Mouse (Mus musculus) forebrain, embryonic 16.5 days (tissue): Measurements from ENCODE around the gene Gm20388. TPM values are rescaled to one million over a fixed set of nuclear protein-coding genes. Genes with fewer than 3 reads are reported as not detected.

Experiments
- ATAC-seq: fragments of 200-750 bp; cut with Nextera tagmentation; 2 replicates; pipeline ENCODE4 v1.8.0; 2017; ENCODE audit warnings: mild to moderate bottlenecking, moderate library complexity
- H3K27ac ChIP-seq: fragments of 300-500 bp; sonication (generic); 2 replicates; pipeline ENCODE4 v1.5.1; 2014; ENCODE audit warnings: low read length, control low read depth
- H3K27me3 ChIP-seq: fragments of 300-500 bp; sonication (generic); replicated peaks from 2 replicates; pipeline ENCODE4 v1.6.1; 2014; ENCODE audit warnings: low read length; ENCODE audit not compliant: control insufficient read depth, insufficient read depth
- H3K36me3 ChIP-seq: fragments of 300-500 bp; sonication (generic); 2 replicates; pipeline ENCODE4 v1.6.1; 2014; ENCODE audit not compliant: control insufficient read depth, insufficient read depth
- H3K4me1 ChIP-seq: fragments of 300-500 bp; sonication (generic); replicated peaks from 2 replicates; pipeline ENCODE4 v1.6.1; 2014; ENCODE audit warnings: low read length; ENCODE audit not compliant: control insufficient read depth, insufficient read depth
- H3K4me2 ChIP-seq: fragments of 300-500 bp; sonication (generic); 2 replicates; pipeline ENCODE4 v1.6.1; 2014; ENCODE audit warnings: mild to moderate bottlenecking, low read length, control low read depth
- H3K4me3 ChIP-seq: fragments of 300-500 bp; sonication (generic); replicated peaks from 2 replicates; pipeline ENCODE4 v1.5.1; 2014; ENCODE audit warnings: mild to moderate bottlenecking, low read length, control low read depth
- H3K9ac ChIP-seq: fragments of 300-500 bp; sonication (generic); replicated peaks from 2 replicates; pipeline ENCODE4 v1.6.1; 2014; ENCODE audit warnings: low read depth, low read length, control low read depth
- H3K9me3 ChIP-seq: fragments of 300-500 bp; sonication (generic); 2 replicates; pipeline ENCODE4 v1.6.1; 2016; ENCODE audit warnings: low read length; ENCODE audit not compliant: control insufficient read depth
- WGBS: fragments of 180-500 bp; shearing (Covaris S2); extraction: QIAGEN DNeasy Blood & Tissue Kit; methylation state at CpG from one replicate; pipeline ENCODE4 v1.1.7; 2014; 5-methylcytosine and 5-hydroxymethylcytosine counted together
- polyA plus RNA-seq: library from polyadenylated mRNA; unstranded; fragments of >200 nt; fragmentation: Nextera tagmentation; extraction: Ambion mirVana; gene quantifications from 2 replicates; pipeline ENCODE4 v1.2.1, GENCODE M21; 2015

The Gm20388 gene
- polyA plus RNA-seq, 1 experiment from 2014 or later = 4.7 TPM

DNA sequence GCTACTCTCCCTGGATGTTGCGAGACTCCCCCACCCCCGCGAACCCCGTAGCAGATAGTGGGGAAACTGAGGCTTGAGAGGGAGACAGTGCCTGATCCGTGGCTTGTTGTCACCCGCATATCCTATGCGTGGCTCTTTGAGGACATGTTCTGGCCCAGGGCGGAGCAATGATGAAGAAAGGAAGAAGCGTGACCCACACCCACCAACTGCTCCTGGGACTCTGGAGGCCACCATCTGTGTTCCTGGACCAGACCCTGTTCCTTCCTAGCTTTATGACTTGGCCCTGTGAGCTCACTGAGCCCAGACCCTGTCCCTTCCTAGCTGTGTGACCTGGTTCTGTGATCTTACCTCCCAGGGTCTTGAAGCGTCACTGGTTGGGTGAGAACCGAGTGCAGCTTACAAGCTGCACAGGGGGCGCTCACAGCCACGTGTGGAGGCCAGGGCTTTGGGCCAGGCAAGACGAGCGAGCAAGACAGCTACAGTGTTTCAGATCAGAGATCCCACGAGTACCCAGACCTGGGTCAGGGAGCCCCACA is 366.3 kb downstream of the Gm20388 start:
- Histone ChIP-seq H3K4me3 (peak overlapping the region; percentile 37), H3K9me3 (no peaks in the 10 kb centered on the region), H3K27me3 (no peaks in the 10 kb centered on the region), H3K36me3 (no peaks in the 10 kb centered on the region), H3K4me1 (peaks cover 25% of the 10 kb centered on the region), H3K27ac (0 out of 2 replicates have a peak overlapping the region, but pooled peaks have one; percentile 24), H3K9ac (peak overlapping the region; percentile 54), H3K4me2 (peak overlapping the region; percentile 70)
- 11% methylated on average over 16 of the region's 16 CpGs for WGBS
- no peak for ATAC-seq

DNA sequence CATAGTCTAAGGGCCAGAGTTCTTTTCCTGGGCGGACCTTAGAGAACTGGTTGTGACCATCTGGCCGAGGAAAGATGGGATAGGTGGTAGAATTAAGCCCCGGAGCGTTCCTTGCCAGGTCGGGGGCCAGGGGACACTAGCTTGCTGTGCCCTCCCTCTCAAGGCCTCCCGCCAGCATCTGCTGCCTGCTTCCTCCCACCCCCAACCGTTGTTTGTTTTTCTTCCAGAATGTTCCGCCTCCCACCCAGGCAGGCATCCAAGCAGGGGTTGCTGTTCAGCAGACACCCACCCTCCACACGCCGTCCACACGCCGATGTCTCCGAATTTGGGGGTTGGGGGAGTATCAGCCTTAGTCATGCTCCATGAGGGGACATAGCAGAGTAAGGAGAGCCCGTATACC is 367.4 kb downstream of the Gm20388 start:
- Histone ChIP-seq H3K4me3 (no peak overlapping the region), H3K9me3 (no peaks in the 10 kb centered on the region), H3K27me3 (no peaks in the 10 kb centered on the region), H3K9ac (no peak overlapping the region), H3K4me1 (peaks cover 31% of the 10 kb centered on the region), H3K27ac (no peak overlapping the region), H3K36me3 (no peaks in the 10 kb centered on the region), H3K4me2 (no peak overlapping the region)
- 70% methylated on average over 14 of the region's 14 CpGs for WGBS
- ATAC-seq = no peak

DNA sequence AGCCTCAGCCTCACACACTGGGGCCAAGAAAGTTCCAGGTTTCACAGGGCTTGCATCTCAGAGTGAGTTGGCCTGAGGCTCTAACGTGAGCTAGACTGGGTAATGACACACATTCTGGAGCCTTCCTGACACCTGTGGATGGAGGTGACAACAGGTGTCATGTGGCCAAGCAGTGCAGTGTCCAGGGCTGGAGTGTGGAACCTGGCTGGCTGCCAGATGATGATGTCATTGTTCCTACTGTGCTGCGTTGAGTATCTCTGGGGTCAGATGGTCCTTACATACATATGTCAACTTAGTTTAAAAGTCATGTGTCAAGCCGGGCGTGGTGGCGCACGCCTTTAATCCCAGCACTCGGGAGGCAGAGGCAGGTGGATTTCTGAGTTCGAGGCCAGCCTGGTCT is 368.8 kb downstream of the Gm20388 start:
- 82% methylated on average over 8 of the region's 8 CpGs for WGBS
- Histone ChIP-seq H3K36me3 (no peaks in the 10 kb centered on the region), H3K9me3 (no peaks in the 10 kb centered on the region), H3K4me1 (peaks cover 40% of the 10 kb centered on the region), H3K27me3 (no peaks in the 10 kb centered on the region), H3K4me3 (no peak overlapping the region), H3K4me2 (no peak overlapping the region), H3K27ac (no peak overlapping the region), H3K9ac (no peak overlapping the region)
- ATAC-seq = no peak

DNA sequence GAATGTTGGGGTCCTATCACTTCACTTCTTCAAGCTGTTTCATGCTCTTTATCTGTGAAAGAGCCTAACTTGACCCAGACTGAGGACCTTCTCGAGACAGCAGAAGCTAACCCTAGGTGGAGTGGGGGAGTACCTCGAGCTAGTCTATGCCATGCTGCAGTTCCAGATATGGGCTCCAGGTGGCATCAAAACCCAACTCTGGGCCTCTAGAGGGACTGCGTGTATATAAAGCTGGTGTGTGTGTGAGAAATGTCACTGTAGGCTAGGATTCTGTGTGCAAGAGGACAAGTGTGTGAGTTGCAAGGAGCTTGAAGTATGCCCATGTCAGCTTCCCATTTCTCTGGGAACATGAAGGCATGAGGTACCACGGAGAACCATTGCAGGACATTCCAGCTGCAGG is 370.8 kb downstream of the Gm20388 start:
- Histone ChIP-seq H3K27ac (no peak overlapping the region), H3K4me2 (no peak overlapping the region), H3K36me3 (no peaks in the 10 kb centered on the region), H3K4me3 (no peak overlapping the region), H3K27me3 (no peaks in the 10 kb centered on the region), H3K4me1 (peaks cover 45% of the 10 kb centered on the region), H3K9me3 (no peaks in the 10 kb centered on the region), H3K9ac (no peak overlapping the region)
- peak; percentile 75 for ATAC-seq
- 18% methylated on average over 4 of the region's 4 CpGs for WGBS

DNA sequence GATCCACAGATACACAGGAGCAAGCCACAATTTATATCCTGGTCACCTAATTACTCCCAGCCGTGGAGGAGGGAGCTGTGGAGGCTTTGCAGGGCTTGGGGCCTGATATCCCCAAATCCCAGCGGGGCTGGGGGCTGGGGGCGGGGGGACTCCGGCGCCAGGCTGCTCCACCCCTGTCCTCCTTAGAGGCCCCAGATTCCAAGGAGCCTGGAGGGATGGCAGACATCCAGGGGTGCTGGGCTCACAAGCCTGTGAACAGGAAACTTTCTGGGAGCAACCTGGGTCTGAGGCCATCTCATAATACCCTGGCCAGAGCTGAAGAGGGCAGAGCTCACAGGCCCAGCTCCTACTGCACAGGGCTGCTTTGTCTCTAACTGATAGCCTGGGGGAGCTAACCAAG is 371.8 kb downstream of the Gm20388 start:
- Histone ChIP-seq H3K9me3 (no peaks in the 10 kb centered on the region), H3K27me3 (no peaks in the 10 kb centered on the region), H3K4me2 (no peak overlapping the region), H3K36me3 (no peaks in the 10 kb centered on the region), H3K9ac (peak overlapping the region; percentile 8; the same call in 1 of the 2 replicates), H3K4me3 (no peak overlapping the region), H3K27ac (no peak overlapping the region), H3K4me1 (peaks cover 36% of the 10 kb centered on the region)
- no peak for ATAC-seq
- 39% methylated on average over 5 of the region's 5 CpGs for WGBS

DNA sequence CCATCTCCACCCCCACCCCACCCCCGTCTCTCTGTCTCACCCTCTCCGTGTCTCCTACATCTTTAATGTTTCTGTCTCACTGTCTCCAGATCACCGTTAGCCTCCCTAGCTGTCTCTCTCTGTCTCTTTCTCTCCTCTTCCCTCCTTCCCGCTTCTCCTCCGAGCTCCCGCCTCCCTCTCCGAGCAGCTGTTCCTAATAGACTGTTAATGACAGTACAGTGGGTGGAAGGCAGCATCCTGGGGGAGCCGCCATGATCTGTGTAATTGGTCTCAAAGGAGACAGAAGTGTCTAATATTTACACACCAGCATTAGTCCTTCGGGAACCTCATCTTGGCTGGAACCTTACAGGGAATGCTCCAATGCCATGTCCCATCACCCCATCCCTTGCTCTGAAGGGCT is 373.6 kb downstream of the Gm20388 start:
- peak; percentile 28; the same call in 1 of the 2 replicates for ATAC-seq
- 23% methylated on average over 9 of the region's 9 CpGs for WGBS
- peaks cover 44% of the 10 kb centered on the region for H3K4me1 ChIP-seq
- H3K4me3 ChIP-seq = no peak overlapping the region
- peak overlapping the region; percentile 6; the same call in 1 of the 2 replicates for H3K4me2 ChIP-seq
- peak overlapping the region; percentile 58 for H3K27ac ChIP-seq
- no peaks in the 10 kb centered on the region for H3K27me3 ChIP-seq
- H3K9ac ChIP-seq = peak overlapping the region; percentile 18; the same call in 1 of the 2 replicates
- H3K9me3 ChIP-seq = no peaks in the 10 kb centered on the region
- no peaks in the 10 kb centered on the region for H3K36me3 ChIP-seq

DNA sequence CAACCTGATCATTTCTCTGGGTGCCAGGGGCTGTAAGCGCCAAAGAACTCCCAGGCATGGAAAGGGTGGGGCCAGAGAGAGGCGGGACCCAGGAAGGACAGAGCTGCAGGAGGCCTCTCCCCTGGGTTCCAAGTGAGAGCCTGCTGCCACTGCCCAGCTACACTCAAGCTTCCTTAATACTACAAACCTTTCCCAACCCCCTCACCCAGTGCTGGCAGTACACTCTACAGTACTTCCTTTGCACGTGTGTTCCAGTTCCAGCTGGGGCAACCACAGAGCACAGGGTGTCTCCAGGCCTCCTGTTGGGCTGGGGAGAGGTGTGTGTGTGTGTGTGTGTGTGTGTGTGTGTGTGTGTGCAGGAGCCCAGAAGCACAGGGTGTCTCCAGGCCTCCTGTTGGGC is 374.4 kb downstream of the Gm20388 start:
- H3K9me3 ChIP-seq = no peaks in the 10 kb centered on the region
- H3K27me3 ChIP-seq = no peaks in the 10 kb centered on the region
- no peaks in the 10 kb centered on the region for H3K36me3 ChIP-seq
- H3K4me3 ChIP-seq = no peak overlapping the region
- no peak for ATAC-seq
- no peak overlapping the region for H3K4me2 ChIP-seq
- peak overlapping the region; percentile 58 for H3K27ac ChIP-seq
- 40% methylated on average over 3 of the region's 3 CpGs for WGBS
- peaks cover 52% of the 10 kb centered on the region for H3K4me1 ChIP-seq
- no peak overlapping the region for H3K9ac ChIP-seq

DNA sequence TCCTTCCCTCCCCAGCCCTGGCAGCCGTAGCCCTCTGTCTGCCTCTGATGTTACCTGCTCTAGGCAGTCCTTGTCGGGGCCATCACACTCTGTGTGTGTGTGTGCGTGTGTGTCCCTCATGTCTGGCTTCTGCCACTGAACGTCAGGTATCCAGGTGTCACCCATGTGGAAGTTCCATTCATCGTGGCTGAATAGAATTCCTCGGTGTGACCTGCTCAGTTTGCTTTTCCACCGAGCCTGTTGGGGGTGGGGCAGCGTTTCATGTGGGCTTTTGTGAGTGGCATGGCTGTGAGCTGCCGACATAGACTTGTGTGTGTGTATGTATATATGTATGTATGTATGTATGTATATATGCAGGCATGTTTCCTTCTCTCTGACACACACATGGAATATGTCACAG is 375.2 kb downstream of the Gm20388 start:
- Histone ChIP-seq H3K27ac (no peak overlapping the region), H3K4me1 (peaks cover 57% of the 10 kb centered on the region)
- 61% methylated on average over 9 of the region's 9 CpGs for WGBS

DNA sequence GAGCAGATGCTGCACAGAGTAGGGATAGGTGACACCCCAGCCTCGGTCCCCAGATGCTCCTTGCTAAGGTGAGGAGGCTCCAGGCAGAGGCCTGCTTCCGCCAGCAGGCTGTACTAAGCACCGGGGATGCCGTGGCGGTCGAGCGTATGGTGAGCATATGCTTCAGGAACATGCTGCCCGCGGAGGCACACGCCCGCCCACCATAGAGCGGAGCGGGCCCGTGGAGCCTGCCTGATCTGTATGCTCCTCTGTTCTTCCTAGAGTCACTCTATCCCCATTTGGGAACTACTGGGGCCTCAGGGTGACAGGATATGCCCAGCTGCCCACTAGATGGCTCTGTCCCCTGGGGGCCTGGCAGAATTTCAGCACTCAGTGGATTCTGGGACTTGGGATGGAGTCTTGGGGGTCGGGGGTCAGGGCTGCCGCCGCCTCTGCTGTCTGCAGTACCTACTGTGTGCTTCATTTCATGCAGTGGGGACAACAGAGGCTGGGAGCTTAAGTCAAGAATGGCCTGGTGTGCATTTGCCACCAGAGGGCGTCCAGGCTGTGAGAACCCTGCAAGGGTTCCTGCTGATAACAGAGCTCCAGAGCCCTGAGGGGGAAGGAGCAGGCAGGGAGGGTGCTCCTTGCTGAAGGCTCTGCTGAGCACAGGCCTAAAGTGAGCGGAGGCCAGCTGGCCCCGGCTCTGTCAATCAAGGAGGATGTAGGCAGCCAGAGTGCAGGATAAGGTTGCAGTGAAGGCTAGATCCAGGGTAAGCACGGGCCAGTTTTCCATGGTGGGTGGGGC is 377.7 kb downstream of the Gm20388 start:
- H3K4me3 ChIP-seq = no peak overlapping the region
- 46% methylated on average over 21 of the region's 21 CpGs for WGBS
- H3K9me3 ChIP-seq = no peaks in the 10 kb centered on the region
- no peak overlapping the region for H3K4me2 ChIP-seq
- H3K27ac ChIP-seq = peak overlapping the region; percentile 8; the same call in 1 of the 2 replicates
- H3K4me1 ChIP-seq = peaks cover 71% of the 10 kb centered on the region
- H3K36me3 ChIP-seq = no peaks in the 10 kb centered on the region
- no peak for ATAC-seq
- no peaks in the 10 kb centered on the region for H3K27me3 ChIP-seq
- no peak overlapping the region for H3K9ac ChIP-seq

More for the DNA sequence above, 375.2 kb downstream of the Gm20388 start:
- Histone ChIP-seq H3K9ac (no peak overlapping the region), H3K27me3 (no peaks in the 10 kb centered on the region), H3K4me2 (no peak overlapping the region), H3K9me3 (no peaks in the 10 kb centered on the region), H3K36me3 (no peaks in the 10 kb centered on the region), H3K4me3 (no peak overlapping the region)
- no peak for ATAC-seq
